Mouse (Mus musculus) gastrocnemius, postnatal 10 days (tissue): ENCODE measurements around the gene Gps1. TPM values are rescaled to one million over a fixed set of nuclear protein-coding genes. Genes with fewer than 3 reads are reported as not detected.
"Not testable (repeated sequence)": the region's sequence is repeated elsewhere in the genome, so short reads cannot be mapped to it uniquely, and the experiment has no call there.

Experiments used
- DNase-seq: peaks from one replicate; pipeline ENCODE4 v3.0.0; 2021; ENCODE audit warnings: mixed read lengths
- long read RNA-seq, 2 experiments: library from polyadenylated mRNA; stranded (forward); transcript quantifications; one replicate each; pipeline ENCODE4 v2.0.0; 2021
- total RNA-seq, 2 experiments: library from RNA; stranded (reverse); gene quantifications; 2 replicates each; pipeline ENCODE4 v1.2.3; 2021

The Gps1 gene
- total RNA-seq = 10 to 100 TPM; 57.3 to 61.5 TPM
- long read RNA-seq, experiment 1, transcript Gps1-207 (14 exons, 2,000 nt) = minor isoform, 11 of 170 reads
- long read RNA-seq, experiment 1, transcript Gps1-208 (14 exons, 1,843 nt) = minor isoform, 8 of 170 reads
- long read RNA-seq, experiment 1, transcript Gps1-201 (13 exons, 1,925 nt) = minor isoform, 19 of 170 reads
- long read RNA-seq, experiment 1, transcript Gps1-202 (14 exons, 1,827 nt) = major isoform, 107 of 170 reads
- long read RNA-seq, experiment 1, partial matches to known transcripts = 8 of 170 reads
- long read RNA-seq, experiment 1, other reads (novel, unspliced or antisense) = 17 of 170 reads
- long read RNA-seq, experiment 2, transcript Gps1-207 (14 exons, 2,000 nt) = minor isoform, 7 of 118 reads
- long read RNA-seq, experiment 2, transcript Gps1-201 (13 exons, 1,925 nt) = minor isoform, 15 of 118 reads
- long read RNA-seq, experiment 2, transcript Gps1-208 (14 exons, 1,843 nt) = minor isoform, 6 of 118 reads
- long read RNA-seq, experiment 2, transcript Gps1-202 (14 exons, 1,827 nt) = major isoform, 82 of 118 reads
- long read RNA-seq, experiment 2, partial matches to known transcripts = 5 of 118 reads
- long read RNA-seq, experiment 2, other reads (novel, unspliced or antisense) = 3 of 118 reads

GRCm38 (mm10) chr11:120784064-120784791 lies at the start of gene Gps1, which contains the start of gene Rfng:
TSS of gene Gps1 (plus strand) at chr11:120784272.
TSS of gene Rfng (minus strand) at chr11:120784207.
- DNase-seq = peak; percentile 83

DNA sequence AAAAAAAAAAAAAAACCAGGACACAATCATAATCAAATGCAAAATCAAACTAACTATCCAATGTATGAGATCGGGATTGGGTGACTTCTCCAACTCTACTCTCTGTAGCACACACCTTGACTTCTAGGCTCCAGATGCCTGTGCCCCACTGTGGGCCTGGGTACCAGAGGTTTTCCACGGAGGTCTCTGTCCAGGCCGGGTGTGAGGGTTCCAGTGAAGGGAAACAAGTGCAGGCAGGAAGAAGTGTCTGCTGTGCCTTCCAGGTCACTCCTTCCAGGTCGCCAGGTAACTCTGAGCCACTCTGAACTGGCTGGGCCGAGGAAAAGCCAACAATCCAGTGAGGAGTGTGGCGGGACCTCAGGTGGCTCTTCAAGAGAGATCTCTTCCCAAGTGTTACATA lies 47.6 kb upstream of the Gps1 start:
- DNase-seq = no peak

GRCm38 (mm10) chr11:120740981-120741380 lies 43.1 kb upstream of the Gps1 start:
- DNase-seq = no peak

GRCm38 (mm10) chr11:120744121-120744701 lies 39.9 kb upstream of the Gps1 start:
- DNase-seq = no peak

DNA sequence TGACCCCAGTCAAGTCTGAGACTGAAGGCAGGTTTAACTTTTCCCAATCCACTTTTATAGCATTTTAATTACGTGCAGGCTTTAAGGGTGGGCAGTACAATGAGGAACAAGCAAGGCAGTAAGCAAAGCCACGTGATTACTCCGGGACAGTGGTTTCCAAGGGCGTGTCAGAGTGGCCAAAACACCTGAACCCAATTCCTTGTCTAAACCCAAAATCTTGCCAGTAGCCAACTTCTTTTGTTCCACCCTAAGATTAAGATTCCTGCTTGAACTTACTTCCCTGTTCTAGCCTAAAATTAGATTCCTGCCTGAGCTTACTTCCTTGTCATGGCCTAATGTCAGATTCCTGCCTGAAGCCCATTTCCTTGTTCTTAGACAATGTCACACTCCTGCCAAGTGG lies 36.1 kb upstream of the Gps1 start:
- no peak for DNase-seq

- DNase-seq = no peak
These were observed 34.6 kb upstream of the Gps1 start for GRCm38 (mm10) chr11:120749430-120749829.

DNA sequence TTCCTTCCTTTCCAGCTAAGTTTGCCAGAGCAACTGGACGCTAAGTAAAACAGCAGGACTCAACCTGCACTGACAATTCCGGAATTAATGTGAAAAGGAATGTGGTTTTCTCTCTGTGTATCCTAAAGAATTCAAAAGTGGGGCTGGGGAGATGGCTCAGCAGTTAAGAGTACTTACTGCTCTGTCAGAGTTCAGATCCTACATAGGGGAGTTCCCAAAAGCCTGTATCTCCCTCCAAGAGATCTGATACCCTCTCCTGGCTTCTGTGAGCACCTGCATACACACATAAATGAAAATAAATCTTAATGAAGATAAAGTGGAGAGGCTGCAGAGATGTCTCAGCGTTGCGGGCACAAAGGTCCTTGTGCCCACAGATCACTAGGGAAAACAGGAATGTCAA lies 32.5 kb upstream of the Gps1 start:
- DNase-seq = no peak

DNA sequence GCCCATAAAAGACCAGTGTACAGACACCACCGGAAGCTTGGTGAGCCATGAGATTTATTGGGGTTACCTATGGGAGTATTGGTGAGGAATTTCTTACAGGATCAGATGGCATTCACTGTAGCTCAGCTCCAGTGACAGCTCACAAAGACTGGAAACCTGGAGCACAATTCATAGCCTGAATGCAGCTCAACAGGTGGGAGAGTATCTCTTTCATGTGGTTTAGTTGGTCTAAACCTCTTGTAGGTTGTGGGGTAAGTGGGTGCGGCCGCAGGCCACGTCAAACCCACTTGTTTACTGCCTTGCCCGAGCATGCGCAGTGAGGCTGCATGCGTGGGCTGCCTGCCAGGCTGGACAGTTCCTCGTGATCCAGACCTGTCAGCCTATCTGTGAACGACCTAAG lies 23.8 kb upstream of the Gps1 start:
- no peak for DNase-seq

GRCm38 (mm10) chr11:120761811-120762671 lies 22.0 kb upstream of the Gps1 start:
- DNase-seq = no peak

GRCm38 (mm10) chr11:120762672-120763041 lies 21.4 kb upstream of the Gps1 start, which contains the start of gene Hmga1b:
TSS of gene Hmga1b (plus strand) at chr11:120762794.
- DNase-seq = not testable (repeated sequence)

- DNase-seq = not testable (repeated sequence)
These were observed 20.7 kb upstream of the Gps1 start for GRCm38 (mm10) chr11:120763121-120763999.

- not testable (repeated sequence) for DNase-seq
These were observed 17.0 kb upstream of the Gps1 start for GRCm38 (mm10) chr11:120767023-120767422.

DNA sequence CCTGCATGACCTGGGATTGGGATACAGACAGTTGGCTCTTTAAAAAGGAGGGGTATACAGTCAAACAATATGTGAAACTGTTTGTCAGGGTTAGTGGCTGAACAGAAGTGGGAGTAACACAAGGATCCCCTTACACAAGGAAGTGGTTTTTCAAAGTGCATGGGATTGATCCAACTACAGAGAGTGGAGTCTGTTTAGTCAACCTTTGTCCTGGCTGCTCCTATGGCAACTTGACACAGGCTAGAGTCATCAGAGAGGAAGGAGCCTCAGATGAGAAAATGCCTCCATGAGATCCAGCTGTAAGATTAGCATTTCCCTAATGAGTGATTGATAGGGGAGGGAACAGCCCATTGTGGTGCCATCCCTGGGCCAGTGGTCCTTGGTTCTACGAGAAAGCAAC lies 15.9 kb upstream of the Gps1 start:
- no peak for DNase-seq

- DNase-seq = no peak
These were observed 11.3 kb upstream of the Gps1 start for GRCm38 (mm10) chr11:120772749-120773148.

GRCm38 (mm10) chr11:120773463-120774190 lies 10.4 kb upstream of the Gps1 start:
- DNase-seq = no peak

DNA sequence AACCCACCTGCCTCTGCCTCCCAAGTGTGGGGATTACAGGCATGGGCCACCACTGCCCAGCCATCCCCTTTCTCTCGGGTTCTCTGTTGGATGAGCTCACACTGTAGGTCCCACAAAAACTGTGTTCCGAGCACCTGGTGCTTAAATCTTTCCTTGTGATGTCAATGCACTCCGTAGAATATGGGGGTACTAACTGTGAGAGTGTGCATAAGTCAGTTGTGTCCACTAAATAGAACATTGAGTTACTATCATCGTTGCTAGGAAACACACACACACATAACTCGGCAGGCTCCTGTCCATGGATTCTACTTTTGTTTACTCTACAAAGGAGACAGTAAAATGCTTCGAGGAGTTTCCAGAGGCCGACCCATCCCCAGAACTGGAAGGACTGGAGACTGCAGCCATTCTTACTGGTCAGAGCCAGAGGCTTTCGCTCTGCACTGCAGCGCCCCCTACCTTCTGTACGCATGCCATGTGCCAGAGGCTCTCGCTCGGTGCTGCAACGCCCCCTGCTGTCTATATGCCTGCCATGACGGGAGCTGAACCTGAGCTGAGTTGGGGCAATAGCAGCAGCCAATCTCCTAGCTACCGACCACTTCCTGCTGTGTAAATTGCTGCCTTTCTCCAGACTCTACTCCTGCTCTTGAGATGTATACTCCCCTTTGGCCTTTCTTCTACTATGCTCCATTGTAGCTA lies 8.2 kb upstream of the Gps1 start:
- DNase-seq = peak; percentile 99

DNA sequence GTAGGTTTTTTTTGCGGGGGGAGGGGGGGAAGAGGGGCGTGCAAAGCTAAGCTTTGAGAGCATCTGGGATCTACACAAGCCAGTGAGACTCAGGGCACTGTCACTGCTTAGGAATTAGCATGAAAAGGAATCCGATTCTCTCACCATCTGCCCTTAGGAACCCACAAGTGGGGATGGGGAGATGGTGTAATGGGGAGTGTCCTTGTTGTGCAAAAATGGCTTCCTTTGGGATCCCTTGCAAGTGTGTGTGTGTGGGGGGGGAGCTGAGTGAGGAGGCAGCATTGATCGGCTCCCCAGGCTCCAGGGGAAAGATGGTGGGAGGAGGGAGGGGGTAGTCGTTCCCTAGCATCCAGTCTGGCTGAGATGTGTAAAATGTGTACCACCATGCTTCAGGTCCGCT lies 6.9 kb upstream of the Gps1 start:
- DNase-seq = peak; percentile 2

GRCm38 (mm10) chr11:120779876-120780275 lies 4.2 kb upstream of the Gps1 start:
- DNase-seq = no peak

DNA sequence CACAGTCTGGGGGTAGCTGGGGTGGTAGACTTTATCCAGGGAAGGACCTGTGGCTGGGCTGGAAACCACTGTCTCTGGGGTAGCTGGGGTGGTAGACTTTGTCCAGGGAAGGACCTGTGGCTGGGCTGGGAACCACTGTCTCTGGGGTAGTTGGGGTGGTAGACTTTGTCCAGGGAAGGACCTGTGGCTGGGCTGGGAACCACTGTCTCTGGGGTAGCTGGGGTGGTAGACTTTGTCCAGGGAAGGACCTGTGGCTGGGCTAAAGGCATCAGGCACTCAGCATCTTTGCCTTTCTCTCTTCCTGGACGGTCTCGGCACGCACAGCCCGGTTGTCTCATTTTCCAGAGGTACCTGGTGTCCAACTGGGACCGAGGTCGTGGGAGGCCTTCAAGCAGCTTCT lies 2.7 kb upstream of the Gps1 start:
- not testable (repeated sequence) for DNase-seq
